Comparison of ENCODE assay signal across 8 mouse cellular contexts in genomic region chr8:95332437-95333199, GRCm38 (mm10). TPM values are rescaled to one million over a fixed set of nuclear protein-coding genes. Genes with fewer than 3 reads are reported as not detected.
DNase-seq lines count a peak whose midpoint lies in the region; ATAC-seq and TF ChIP-seq lines count a peak whose summit lies in the region.

No protein-coding gene starts in this region.

- no peaks in the 10 kb centered on the region for H3K9me3 ChIP-seq in lung, embryonic 14.5 days (ENCODE audit: low read depth, low read length)
- H3K9me3 ChIP-seq in embryonic facial prominence, embryonic 12.5 days = no peaks in the 10 kb centered on the region
- no peaks in the 10 kb centered on the region for H3K9me3 ChIP-seq in intestine, postnatal 0 days (ENCODE audit: control insufficient read depth)

- TF ChIP-seq POLR2A in olfactory bulb, adult 2 months (IDR thresholded peaks at IDR 0.05; ENCODE audit: insufficient read depth, low read depth, low read length) = no peak

- peak overlapping the region; percentile 98 for H3K27ac ChIP-seq in lung, embryonic 14.5 days (ENCODE audit: low read depth)
- peak overlapping the region; percentile 97 for H3K27ac ChIP-seq in embryonic facial prominence, embryonic 12.5 days
- H3K27ac ChIP-seq in intestine, postnatal 0 days (ENCODE audit: low read depth, low read length) = peak overlapping the region; percentile 96
- H3K27ac ChIP-seq in olfactory bulb, adult 2 months (ENCODE audit: insufficient read depth, low read depth, low read length) = 0 out of 2 replicates have a peak overlapping the region, but pooled peaks have one; percentile 34

- H3K27me3 ChIP-seq in lung, embryonic 14.5 days (ENCODE audit: insufficient read depth, low read length) = no peaks in the 10 kb centered on the region
- no peaks in the 10 kb centered on the region for H3K27me3 ChIP-seq in embryonic facial prominence, embryonic 12.5 days
- no peaks in the 10 kb centered on the region for H3K27me3 ChIP-seq in intestine, postnatal 0 days (replicated peaks; ENCODE audit: control insufficient read depth, insufficient read depth, low read length)

- peaks cover 10% of the 10 kb centered on the region for H3K4me1 ChIP-seq in lung, embryonic 14.5 days (ENCODE audit: insufficient read depth)
- H3K4me1 ChIP-seq in embryonic facial prominence, embryonic 12.5 days = peaks cover 13% of the 10 kb centered on the region
- 0 out of 2 replicates have a peak, but pooled peaks cover 8% of the 10 kb centered on the region for H3K4me1 ChIP-seq in intestine, postnatal 0 days (replicated peaks; ENCODE audit: control insufficient read depth, insufficient read depth, low read length)
- peaks cover 8% of the 10 kb centered on the region for H3K4me1 ChIP-seq in olfactory bulb, adult 2 months (ENCODE audit: control insufficient read depth, insufficient read depth, low read length)

- 17% methylated on average over 21 of the region's 21 CpGs for WGBS in lung, embryonic 14.5 days
- 26% methylated on average over 21 of the region's 21 CpGs for WGBS in embryonic facial prominence, embryonic 12.5 days
- WGBS in intestine, postnatal 0 days = 11% methylated on average over 21 of the region's 21 CpGs
- WGBS in olfactory bulb, adult 2 months = 15% methylated on average over 21 of the region's 21 CpGs

- TF ChIP-seq CTCF in lung, embryonic 14.5 days (IDR thresholded peaks at IDR 0.05; ENCODE audit: low read depth) = no peak
- no peak for TF ChIP-seq CTCF in intestine, postnatal 0 days (IDR thresholded peaks at IDR 0.05; ENCODE audit: low read depth)
- no peak for TF ChIP-seq CTCF in olfactory bulb, adult 2 months (IDR thresholded peaks at IDR 0.05; ENCODE audit: insufficient read depth, low read depth, low read length)

- peak overlapping the region; percentile 87 for H3K9ac ChIP-seq in lung, embryonic 14.5 days
- H3K9ac ChIP-seq in embryonic facial prominence, embryonic 12.5 days = peak overlapping the region; percentile 92
- peak overlapping the region; percentile 78 for H3K9ac ChIP-seq in intestine, postnatal 0 days (ENCODE audit: low read depth, low read length)

- H3K4me3 ChIP-seq in lung, embryonic 14.5 days (ENCODE audit: low read depth, low read length) = peak overlapping the region; percentile 84
- peak overlapping the region; percentile 91 for H3K4me3 ChIP-seq in embryonic facial prominence, embryonic 12.5 days
- peak overlapping the region; percentile 85 for H3K4me3 ChIP-seq in intestine, postnatal 0 days (ENCODE audit: low read depth, low read length)
- H3K4me3 ChIP-seq in olfactory bulb, adult 2 months (ENCODE audit: insufficient read depth, low read depth, low read length) = peak overlapping the region; percentile 85

- ATAC-seq in lung, embryonic 14.5 days (ENCODE audit: insufficient read depth) = peak; percentile 22
- ATAC-seq in embryonic facial prominence, embryonic 12.5 days (ENCODE audit: insufficient number of reproducible peaks, insufficient read depth, low FRiP score, low TSS enrichment) = no peak
- ATAC-seq in intestine, postnatal 0 days = peak; percentile 13; the same call in 1 of the 2 replicates
- ATAC-seq in megakaryocyte progenitor cell, adult 5-6 weeks (replicated peaks; ENCODE audit: poor library complexity) = no peak

- H3K36me3 ChIP-seq in lung, embryonic 14.5 days (ENCODE audit: insufficient read depth) = peaks cover 21% of the 10 kb centered on the region
- peaks cover 30% of the 10 kb centered on the region for H3K36me3 ChIP-seq in embryonic facial prominence, embryonic 12.5 days
- peaks cover 41% of the 10 kb centered on the region for H3K36me3 ChIP-seq in intestine, postnatal 0 days (ENCODE audit: control insufficient read depth, insufficient read depth)

- peak; percentile 27 for DNase-seq in lung, embryonic 14.5 days
- no peak for DNase-seq in lung, adult 18-20 months
- no peak for DNase-seq in frontal cortex, postnatal 25 days (ENCODE audit: low spot score in 2 of 2)
- DNase-seq in frontal cortex, postnatal 36 days (ENCODE audit: low spot score in 2 of 2) = no peak

- peak overlapping the region; percentile 87 for H3K4me2 ChIP-seq in lung, embryonic 14.5 days
- peak overlapping the region; percentile 81 for H3K4me2 ChIP-seq in embryonic facial prominence, embryonic 12.5 days (replicated peaks)
- peak overlapping the region; percentile 84 for H3K4me2 ChIP-seq in intestine, postnatal 0 days (replicated peaks; ENCODE audit: low read depth)

RNA-seq across cellular contexts. Expression of gene Usb1, which starts 0.5 kb away (rescaled TPM):
- 32.1 and 34.0 TPM in 2 replicates for polyA plus RNA-seq in lung, embryonic 14.5 days (2014; fragmentation: Nextera tagmentation; extraction: Ambion mirVana)
- 44.8 and 48.2 TPM in 2 replicates for polyA plus RNA-seq in embryonic facial prominence, embryonic 12.5 days (2016; fragmentation: Nextera tagmentation; extraction: Ambion mirVana)
- 22.3 and 25.6 TPM in 2 replicates for polyA plus RNA-seq in intestine, postnatal 0 days (2015; fragmentation: Nextera tagmentation; extraction: Ambion mirVana)
- not detected in 2 replicates for polyA plus RNA-seq in olfactory bulb, adult 2 months (2012; ENCODE audit: insufficient read depth, insufficient read length, low replicate concordance, missing spikeins)
- total RNA-seq in megakaryocyte progenitor cell, adult 5-6 weeks (2015) = 27.6 and 28.0 TPM in 2 replicates
- 27.3 and 31.9 TPM in 2 replicates for total RNA-seq in megakaryocyte progenitor cell, adult 5-6 weeks (2017)

RNA-seq across cellular contexts. Expression of gene Zfp319, which starts 0.9 kb away (rescaled TPM):
- polyA plus RNA-seq in lung, embryonic 14.5 days (2014; fragmentation: Nextera tagmentation; extraction: Ambion mirVana) = 9.2 and 10.9 TPM in 2 replicates
- 14.2 and 14.4 TPM in 2 replicates for polyA plus RNA-seq in embryonic facial prominence, embryonic 12.5 days (2016; fragmentation: Nextera tagmentation; extraction: Ambion mirVana)
- polyA plus RNA-seq in intestine, postnatal 0 days (2015; fragmentation: Nextera tagmentation; extraction: Ambion mirVana) = 2.2 and 2.3 TPM in 2 replicates
- not detected in 2 replicates for polyA plus RNA-seq in olfactory bulb, adult 2 months (2012; ENCODE audit: insufficient read depth, insufficient read length, low replicate concordance, missing spikeins)
- total RNA-seq in megakaryocyte progenitor cell, adult 5-6 weeks (2015) = 5.5 and 6.1 TPM in 2 replicates
- 2.1 and 2.6 TPM in 2 replicates for total RNA-seq in megakaryocyte progenitor cell, adult 5-6 weeks (2017)

RNA-seq across cellular contexts. Expression of gene Mmp15, which starts 19.4 kb away (rescaled TPM):
- 22.5 and 25.6 TPM in 2 replicates for polyA plus RNA-seq in lung, embryonic 14.5 days (2014; fragmentation: Nextera tagmentation; extraction: Ambion mirVana)
- polyA plus RNA-seq in embryonic facial prominence, embryonic 12.5 days (2016; fragmentation: Nextera tagmentation; extraction: Ambion mirVana) = 17.6 and 17.9 TPM in 2 replicates
- 9.9 and 11.9 TPM in 2 replicates for polyA plus RNA-seq in intestine, postnatal 0 days (2015; fragmentation: Nextera tagmentation; extraction: Ambion mirVana)
- not detected in 2 replicates for polyA plus RNA-seq in olfactory bulb, adult 2 months (2012; ENCODE audit: insufficient read depth, insufficient read length, low replicate concordance, missing spikeins)
- 0.17 and 0.42 TPM in 2 replicates for total RNA-seq in megakaryocyte progenitor cell, adult 5-6 weeks (2015)
- total RNA-seq in megakaryocyte progenitor cell, adult 5-6 weeks (2017) = 0.03 and 0.04 TPM in 2 replicates

RNA-seq across cellular contexts. Expression of gene Tepp, which starts 22.3 kb away (rescaled TPM):
- polyA plus RNA-seq in lung, embryonic 14.5 days (2014; fragmentation: Nextera tagmentation; extraction: Ambion mirVana) = 0.37 and 0.53 TPM in 2 replicates
- polyA plus RNA-seq in embryonic facial prominence, embryonic 12.5 days (2016; fragmentation: Nextera tagmentation; extraction: Ambion mirVana) = 0.99 TPM in 1 of 2 replicates, not detected in the other
- 0.46 TPM in 1 of 2 replicates, not detected in the other for polyA plus RNA-seq in intestine, postnatal 0 days (2015; fragmentation: Nextera tagmentation; extraction: Ambion mirVana)
- polyA plus RNA-seq in olfactory bulb, adult 2 months (2012; ENCODE audit: insufficient read depth, insufficient read length, low replicate concordance, missing spikeins) = not detected in 2 replicates
- total RNA-seq in megakaryocyte progenitor cell, adult 5-6 weeks (2015) = not detected in 2 replicates
- 0.68 TPM in 1 of 2 replicates, not detected in the other for total RNA-seq in megakaryocyte progenitor cell, adult 5-6 weeks (2017)

RNA-seq across cellular contexts. Expression of gene Cngb1, which starts 26.2 kb away (rescaled TPM):
- polyA plus RNA-seq in lung, embryonic 14.5 days (2014; fragmentation: Nextera tagmentation; extraction: Ambion mirVana) = 0.28 and 0.69 TPM in 2 replicates
- polyA plus RNA-seq in embryonic facial prominence, embryonic 12.5 days (2016; fragmentation: Nextera tagmentation; extraction: Ambion mirVana) = 0.13 and 0.17 TPM in 2 replicates
- polyA plus RNA-seq in intestine, postnatal 0 days (2015; fragmentation: Nextera tagmentation; extraction: Ambion mirVana) = 0.63 and 0.94 TPM in 2 replicates
- not detected in 2 replicates for polyA plus RNA-seq in olfactory bulb, adult 2 months (2012; ENCODE audit: insufficient read depth, insufficient read length, low replicate concordance, missing spikeins)
- total RNA-seq in megakaryocyte progenitor cell, adult 5-6 weeks (2015) = 6.3 and 9.3 TPM in 2 replicates
- total RNA-seq in megakaryocyte progenitor cell, adult 5-6 weeks (2017) = 2.8 and 3.0 TPM in 2 replicates

Comparison
In these comparisons a context has a peak if more than half of its experiments do, and no peak if none do; other contexts are left out.
1. ATAC-seq: peak in lung, embryonic 14.5 days (single experiment) and intestine, postnatal 0 days (single experiment); none in embryonic facial prominence, embryonic 12.5 days (single experiment) and megakaryocyte progenitor cell, adult 5-6 weeks (single experiment).
2. H3K27ac ChIP-seq: peak in every context shown above with its lines; median percentile 98 in lung, embryonic 14.5 days; 97 in embryonic facial prominence, embryonic 12.5 days; 96 in intestine, postnatal 0 days; 34 in olfactory bulb, adult 2 months.
3. RNA of gene Mmp15, which starts 19.4 kb away (polyA plus RNA-seq): 22.5 to 25.6 TPM in lung, embryonic 14.5 days, 17.6 to 17.9 TPM in embryonic facial prominence, embryonic 12.5 days and 9.9 to 11.9 TPM in intestine, postnatal 0 days; not detected in olfactory bulb, adult 2 months; every median in the first group is over 10 times any median in the second.
4. Peak in every context shown above with its lines, with median percentiles within 50 percentile points of each other: H3K4me2 ChIP-seq, H3K4me3 ChIP-seq and H3K9ac ChIP-seq.